Mouse (Mus musculus): ENCODE measurements around the gene Opcml. TPM values are rescaled to one million over a fixed set of nuclear protein-coding genes. Genes with fewer than 3 reads are reported as not detected.

Opcml gene
- total and polyA plus RNA-seq, 3 experiments, result 0.94 to 1.3 (median 1.2) TPM

DNA sequence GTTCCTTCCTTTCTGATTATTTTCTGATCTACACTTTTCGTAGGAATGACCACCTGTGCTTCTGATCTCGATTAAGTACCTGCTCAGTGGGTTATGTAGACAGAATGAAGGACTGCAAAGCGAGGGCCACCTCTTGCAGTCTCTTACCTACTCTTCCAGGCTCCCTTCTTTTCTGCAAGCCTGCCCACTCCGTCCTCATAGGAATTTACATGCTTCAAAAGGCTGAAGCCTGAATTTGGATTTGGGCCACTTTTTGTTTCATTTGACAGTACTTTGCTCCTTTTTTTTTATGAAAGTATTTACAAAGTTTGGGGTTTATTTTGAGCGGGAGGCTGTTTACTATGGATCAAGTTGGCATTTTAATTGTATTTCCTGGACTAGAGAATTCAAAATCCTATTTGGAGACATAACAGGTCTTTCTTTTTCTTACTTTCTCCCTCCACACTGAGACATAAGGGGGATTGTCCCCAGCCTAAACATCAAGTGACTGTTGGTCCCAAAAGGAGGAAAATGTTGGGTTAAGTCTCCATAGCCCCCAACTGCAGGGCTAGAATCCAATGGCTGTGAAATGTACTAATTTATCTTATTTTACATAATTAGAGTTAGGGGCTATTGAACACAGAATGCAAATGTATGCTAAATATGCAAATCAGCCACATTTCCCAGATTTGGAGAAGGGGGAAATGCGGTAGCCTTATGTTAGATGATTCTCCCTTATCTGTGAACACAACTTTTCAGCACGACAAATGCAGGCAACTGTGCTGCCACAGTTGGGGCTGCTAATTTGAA lies 667.6 kb downstream of the Opcml start:
- H3K36me3 ChIP-seq (ENCODE audit: control insufficient read depth, insufficient read depth, low read length), result no peaks in the 10 kb centered on the region
- H3K4me1 ChIP-seq (ENCODE audit: control insufficient read depth, insufficient read depth, low read length), result no peaks in the 10 kb centered on the region
- no peaks in the 10 kb centered on the region for H3K79me2 ChIP-seq (replicated peaks; ENCODE audit: control insufficient read depth, insufficient read depth, low read length)
- H3K27ac ChIP-seq, result no peak overlapping the region
- TF ChIP-seq CTCF (IDR thresholded peaks at IDR 0.05) (no peak), POLR2A (IDR thresholded peaks at IDR 0.05; ENCODE audit: insufficient read depth, low read depth, low read length) (no peak), EP300 (IDR thresholded peaks at IDR 0.05; ENCODE audit: insufficient read depth, low read depth, low read length) (no peak)
- DNase-seq, result no peak
- H3K9ac ChIP-seq (ENCODE audit: low read depth, low read length), result no peak overlapping the region
- intact Hi-C loops (cut with DNase I), result no loop called here
- WGBS, result 70% methylated on average over 7 of the region's 7 CpGs
- no peaks in the 10 kb centered on the region for H3K27me3 ChIP-seq (ENCODE audit: control insufficient read depth, insufficient read depth, low read length)
- no peak overlapping the region for H3K4me3 ChIP-seq

DNA sequence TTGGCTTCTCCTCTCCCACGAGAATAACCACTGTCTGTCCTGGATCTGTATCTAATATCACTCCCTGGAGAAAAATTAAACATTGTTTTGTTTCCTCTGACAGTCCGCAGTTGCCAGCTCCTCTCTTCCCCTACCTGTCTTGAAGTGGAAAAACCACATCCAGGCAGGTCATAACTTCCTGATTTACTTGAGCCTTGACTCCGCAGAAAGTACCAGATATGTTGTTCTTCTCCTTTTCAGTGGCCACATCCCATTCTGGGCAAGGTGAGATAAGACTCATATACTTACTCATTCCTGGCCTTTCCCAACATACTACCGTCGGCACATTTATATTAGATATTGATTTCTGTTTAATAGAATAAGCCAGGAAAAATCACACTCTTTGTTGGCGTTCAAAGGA lies 673.0 kb downstream of the Opcml start:
- Histone ChIP-seq H3K79me2 (replicated peaks; ENCODE audit: control insufficient read depth, insufficient read depth, low read length) (no peaks in the 10 kb centered on the region), H3K36me3 (ENCODE audit: control insufficient read depth, insufficient read depth, low read length) (no peaks in the 10 kb centered on the region), H3K4me3 (no peak overlapping the region), H3K27ac (no peak overlapping the region), H3K27me3 (ENCODE audit: control insufficient read depth, insufficient read depth, low read length) (no peaks in the 10 kb centered on the region), H3K9ac (ENCODE audit: low read depth, low read length) (no peak overlapping the region), H3K4me1 (ENCODE audit: control insufficient read depth, insufficient read depth, low read length) (no peaks in the 10 kb centered on the region)
- intact Hi-C loops (cut with DNase I), result no loop called here
- WGBS, result 69% methylated on average over 6 of the region's 6 CpGs
- TF ChIP-seq EP300 (IDR thresholded peaks at IDR 0.05; ENCODE audit: insufficient read depth, low read depth, low read length) (no peak), POLR2A (IDR thresholded peaks at IDR 0.05; ENCODE audit: insufficient read depth, low read depth, low read length) (no peak), CTCF (IDR thresholded peaks at IDR 0.05) (no peak)
- no peak for DNase-seq

DNA sequence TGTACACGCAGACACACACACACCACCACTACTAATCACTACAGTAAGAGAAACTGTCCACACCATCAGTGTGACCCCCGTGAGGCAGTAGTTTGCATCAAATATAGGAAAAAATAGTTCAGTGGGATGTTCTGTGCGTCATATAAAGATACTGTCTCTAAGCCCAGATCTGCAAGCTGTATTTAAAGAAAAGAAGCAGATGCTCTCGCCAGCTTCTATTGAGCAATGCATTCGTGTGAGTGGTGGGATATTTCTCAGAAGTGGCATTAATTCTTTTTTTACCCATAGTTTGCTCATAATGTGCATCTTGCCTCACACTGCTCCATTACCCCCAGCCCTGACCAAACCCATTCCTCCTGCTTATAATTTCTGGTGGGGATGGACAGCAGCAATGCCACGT lies 678.8 kb downstream of the Opcml start:
- intact Hi-C loops (cut with DNase I), result no loop called here

DNA sequence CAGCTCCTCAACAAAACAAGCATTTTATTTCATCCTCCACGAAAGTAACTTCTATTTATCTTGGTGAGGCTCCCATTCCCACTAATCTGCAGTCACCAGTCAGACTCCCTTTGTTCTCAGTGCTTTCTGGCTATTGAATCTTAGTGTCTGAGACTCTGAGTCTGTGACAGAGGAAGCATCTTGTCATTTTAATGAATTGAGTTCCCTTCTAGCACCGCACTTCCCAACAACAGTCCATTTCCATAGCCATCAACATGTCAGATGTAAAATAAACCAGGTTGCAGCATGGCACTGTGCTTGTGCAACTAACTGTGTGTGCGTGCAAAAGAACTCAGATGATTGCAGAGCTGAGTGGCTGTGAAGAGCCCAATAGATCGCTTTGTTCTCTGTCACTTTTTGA lies 680.9 kb downstream of the Opcml start:
- H3K27me3 ChIP-seq (ENCODE audit: control insufficient read depth, insufficient read depth, low read length), result no peaks in the 10 kb centered on the region
- H3K4me3 ChIP-seq, result no peak overlapping the region
- H3K36me3 ChIP-seq (ENCODE audit: control insufficient read depth, insufficient read depth, low read length), result no peaks in the 10 kb centered on the region
- intact Hi-C loops (cut with DNase I), result no loop called here
- no peaks in the 10 kb centered on the region for H3K4me1 ChIP-seq (ENCODE audit: control insufficient read depth, insufficient read depth, low read length)
- no peak overlapping the region for H3K9ac ChIP-seq (ENCODE audit: low read depth, low read length)
- no peak overlapping the region for H3K27ac ChIP-seq
- WGBS, result 41% methylated on average over 4 of the region's 4 CpGs
- H3K79me2 ChIP-seq (replicated peaks; ENCODE audit: control insufficient read depth, insufficient read depth, low read length), result no peaks in the 10 kb centered on the region
- no peak for TF ChIP-seq CTCF (IDR thresholded peaks at IDR 0.05)
- no peak for TF ChIP-seq EP300 (IDR thresholded peaks at IDR 0.05; ENCODE audit: insufficient read depth, low read depth, low read length)
- no peak for TF ChIP-seq POLR2A (IDR thresholded peaks at IDR 0.05; ENCODE audit: insufficient read depth, low read depth, low read length)
- DNase-seq, result no peak

More for the DNA sequence above, 678.8 kb downstream of the Opcml start:
- Histone ChIP-seq H3K4me3 (no peak overlapping the region), H3K36me3 (ENCODE audit: control insufficient read depth, insufficient read depth, low read length) (no peaks in the 10 kb centered on the region), H3K9ac (ENCODE audit: low read depth, low read length) (no peak overlapping the region), H3K27me3 (ENCODE audit: control insufficient read depth, insufficient read depth, low read length) (no peaks in the 10 kb centered on the region), H3K27ac (no peak overlapping the region), H3K79me2 (replicated peaks; ENCODE audit: control insufficient read depth, insufficient read depth, low read length) (no peaks in the 10 kb centered on the region), H3K4me1 (ENCODE audit: control insufficient read depth, insufficient read depth, low read length) (no peaks in the 10 kb centered on the region)
- TF ChIP-seq EP300 (IDR thresholded peaks at IDR 0.05; ENCODE audit: insufficient read depth, low read depth, low read length) (no peak), POLR2A (IDR thresholded peaks at IDR 0.05; ENCODE audit: insufficient read depth, low read depth, low read length) (no peak), CTCF (IDR thresholded peaks at IDR 0.05) (no peak)
- no peak for DNase-seq
- WGBS, result 82% methylated on average over 6 of the region's 6 CpGs

DNA sequence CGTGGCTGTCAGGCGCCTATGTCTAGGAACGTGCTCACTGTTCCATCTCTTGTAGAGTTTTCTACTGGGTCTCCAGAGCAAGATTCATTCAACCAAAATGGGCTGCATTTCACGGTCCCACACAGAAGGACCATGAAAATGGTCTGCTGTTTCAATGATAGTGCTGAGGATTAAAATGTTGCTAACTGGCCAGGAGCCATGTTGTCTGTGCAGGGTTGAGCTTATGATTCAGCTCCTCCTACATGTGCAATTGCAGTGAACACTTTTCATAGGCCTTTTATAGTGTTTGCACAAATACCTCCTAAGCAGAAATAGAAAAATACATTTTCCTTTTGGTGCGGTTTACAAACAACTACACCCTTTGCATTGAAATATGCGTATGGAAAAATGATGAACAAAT lies 684.0 kb downstream of the Opcml start:
- TF ChIP-seq CTCF (IDR thresholded peaks at IDR 0.05), result no peak
- TF ChIP-seq EP300 (IDR thresholded peaks at IDR 0.05; ENCODE audit: insufficient read depth, low read depth, low read length), result no peak
- no peak for TF ChIP-seq POLR2A (IDR thresholded peaks at IDR 0.05; ENCODE audit: insufficient read depth, low read depth, low read length)
- Histone ChIP-seq H3K9ac (ENCODE audit: low read depth, low read length) (no peak overlapping the region), H3K27ac (no peak overlapping the region), H3K36me3 (ENCODE audit: control insufficient read depth, insufficient read depth, low read length) (no peaks in the 10 kb centered on the region), H3K4me3 (no peak overlapping the region), H3K27me3 (ENCODE audit: control insufficient read depth, insufficient read depth, low read length) (no peaks in the 10 kb centered on the region), H3K79me2 (replicated peaks; ENCODE audit: control insufficient read depth, insufficient read depth, low read length) (no peaks in the 10 kb centered on the region), H3K4me1 (ENCODE audit: control insufficient read depth, insufficient read depth, low read length) (no peaks in the 10 kb centered on the region)
- no peak for DNase-seq
- intact Hi-C loops (cut with DNase I), result no loop called here
- WGBS, result 92% methylated on average over 6 of the region's 6 CpGs

DNA sequence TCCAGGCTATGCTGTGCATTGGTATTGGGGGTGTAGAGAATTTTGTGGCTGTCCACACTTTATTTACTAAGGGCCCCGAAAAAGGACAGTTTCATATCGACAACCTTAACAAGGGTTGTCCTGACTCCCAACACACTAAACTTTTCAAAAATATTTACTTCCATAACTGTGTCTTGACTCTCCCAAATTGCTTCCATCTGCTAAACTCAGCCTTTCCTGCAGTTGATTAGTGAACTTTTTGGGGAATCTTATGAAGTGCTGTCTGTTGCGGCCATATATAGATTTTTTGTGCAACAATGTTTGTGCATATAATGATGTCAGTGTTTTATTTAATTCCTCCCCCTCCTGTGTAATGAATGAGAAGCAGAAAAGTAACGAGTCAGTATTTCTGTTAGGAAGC lies 690.7 kb downstream of the Opcml start:
- TF ChIP-seq POLR2A (IDR thresholded peaks at IDR 0.05; ENCODE audit: insufficient read depth, low read depth, low read length) (no peak), EP300 (IDR thresholded peaks at IDR 0.05; ENCODE audit: insufficient read depth, low read depth, low read length) (no peak), CTCF (IDR thresholded peaks at IDR 0.05) (no peak)
- intact Hi-C loops (cut with DNase I), result no loop called here

More for the DNA sequence above, 690.7 kb downstream of the Opcml start:
- Histone ChIP-seq H3K4me3 (no peak overlapping the region), H3K27ac (no peak overlapping the region), H3K27me3 (ENCODE audit: control insufficient read depth, insufficient read depth, low read length) (no peaks in the 10 kb centered on the region), H3K79me2 (replicated peaks; ENCODE audit: control insufficient read depth, insufficient read depth, low read length) (no peaks in the 10 kb centered on the region), H3K9ac (ENCODE audit: low read depth, low read length) (no peak overlapping the region), H3K4me1 (ENCODE audit: control insufficient read depth, insufficient read depth, low read length) (no peaks in the 10 kb centered on the region), H3K36me3 (ENCODE audit: control insufficient read depth, insufficient read depth, low read length) (no peaks in the 10 kb centered on the region)
- DNase-seq, result no peak
- WGBS, result 75% methylated on average over 4 of the region's 4 CpGs
